Mouse (Mus musculus): ENCODE results near the gene Hist2h3b.
"Not testable (repeated sequence)": the region's sequence is repeated elsewhere in the genome, so short reads cannot be mapped to it uniquely, and the experiment has no call there.

Gene Hist2h3b

GRCm38 (mm10) chr3:96262979-96263550 is 5.4 kb upstream of the Hist2h3b start, which contains the start of gene Hist2h4:
TSS of gene Hist2h4 (minus strand) at chr3:96263311.
- DNase-seq (ENCODE audit: low spot score), result peak; percentile 98

DNA sequence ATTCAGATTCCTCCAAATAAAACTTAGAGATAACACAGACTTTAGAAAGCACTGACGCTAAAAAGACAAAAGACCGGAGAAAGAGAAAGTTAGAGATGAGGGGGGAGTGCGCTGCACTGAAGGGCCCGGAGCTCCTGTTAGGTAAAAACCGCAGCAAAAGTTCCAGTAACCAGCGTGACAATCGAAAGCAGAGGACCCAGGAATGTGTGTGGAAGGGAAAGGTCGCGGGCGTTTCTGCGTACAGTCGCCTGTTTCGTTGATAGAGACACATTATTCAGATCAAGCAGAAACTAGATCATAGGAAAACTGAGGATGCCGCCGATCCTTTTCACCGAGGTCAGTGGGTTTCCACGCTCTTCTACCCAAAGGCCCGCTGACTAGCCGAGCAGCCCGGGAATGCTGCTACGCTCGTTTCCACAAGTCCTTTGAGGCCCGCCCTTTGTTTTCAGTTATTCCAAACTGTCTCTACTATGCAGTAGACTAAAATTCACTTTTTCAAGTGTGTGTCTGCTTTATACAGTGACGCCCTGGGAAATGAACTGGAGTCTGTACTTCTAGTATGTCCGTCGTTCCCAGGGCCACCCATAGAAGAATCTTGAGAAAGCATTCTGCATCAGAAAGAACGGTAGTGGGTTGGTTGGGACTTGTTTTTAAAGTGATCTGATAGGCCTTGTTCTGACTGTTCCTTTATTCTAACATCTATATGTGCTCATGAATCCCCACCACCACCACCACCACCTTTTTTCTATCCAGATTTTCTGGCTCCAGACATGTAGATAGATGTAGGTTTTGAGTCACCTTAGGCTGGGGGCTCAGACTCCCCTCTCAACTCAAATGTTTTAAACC is 4.7 kb upstream of the Hist2h3b start:
- peak; percentile 59 for DNase-seq (ENCODE audit: low spot score)

GRCm38 (mm10) chr3:96264404-96264949 is 4.0 kb upstream of the Hist2h3b start:
- no peak for DNase-seq (ENCODE audit: low spot score)

- peak; percentile 42 for DNase-seq (ENCODE audit: low spot score)
These were observed 2.2 kb upstream of the Hist2h3b start for GRCm38 (mm10) chr3:96266132-96266710.

GRCm38 (mm10) chr3:96267541-96267940 is 913 bp upstream of the Hist2h3b start:
- no peak for DNase-seq (ENCODE audit: low spot score)

GRCm38 (mm10) chr3:96268776-96269378 is 423 bp downstream of the Hist2h3b start:
- not testable (repeated sequence) for DNase-seq (ENCODE audit: low spot score)

GRCm38 (mm10) chr3:96269511-96270474 is 1.3 kb downstream of the Hist2h3b start, which contains the start of gene Hist2h2bb:
TSS of gene Hist2h2bb (plus strand) at chr3:96269752.
- DNase-seq (ENCODE audit: low spot score), result peak; percentile 98

DNA sequence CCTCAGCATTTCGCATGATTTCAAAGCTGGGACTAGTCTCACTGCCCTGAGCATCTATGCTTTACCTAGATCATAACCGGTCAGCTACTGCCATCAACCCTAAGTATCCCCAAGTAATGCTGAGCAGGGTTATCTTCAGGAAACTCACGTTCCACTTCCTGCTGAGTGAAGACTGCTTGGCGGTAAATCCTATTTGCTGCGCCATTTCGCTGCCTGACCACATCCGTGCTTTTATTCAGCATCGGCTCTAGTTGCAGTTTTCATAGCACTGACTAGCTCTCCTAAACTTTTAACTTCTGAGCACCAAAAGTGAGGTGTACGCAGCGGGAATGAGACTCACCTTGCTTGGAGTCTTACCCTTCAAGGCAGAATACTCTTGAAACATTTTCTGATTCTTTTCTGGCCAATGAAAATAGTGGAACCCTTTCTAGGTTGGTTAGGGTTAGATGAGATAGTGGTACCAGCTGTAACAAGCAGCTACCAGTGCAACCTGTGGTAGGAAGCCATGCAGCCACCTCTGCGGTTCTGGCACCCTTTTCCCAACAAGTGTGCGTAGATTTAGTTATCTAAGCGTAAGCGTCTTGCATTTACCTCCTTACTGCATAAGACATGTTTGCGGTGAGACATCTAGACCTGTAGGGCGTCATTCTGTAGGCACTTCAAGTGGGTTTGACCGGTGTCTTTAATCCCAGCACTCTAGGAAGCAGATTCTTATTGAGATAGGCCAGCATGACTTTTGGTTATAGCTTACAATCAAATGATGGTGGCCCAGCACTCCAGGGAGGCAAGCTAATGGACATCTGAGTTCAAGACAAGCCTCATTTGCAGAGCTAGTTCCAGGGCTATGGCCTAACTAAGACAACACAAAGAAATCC is 5.4 kb downstream of the Hist2h3b start:
- DNase-seq (ENCODE audit: low spot score), result peak; percentile 72

DNA sequence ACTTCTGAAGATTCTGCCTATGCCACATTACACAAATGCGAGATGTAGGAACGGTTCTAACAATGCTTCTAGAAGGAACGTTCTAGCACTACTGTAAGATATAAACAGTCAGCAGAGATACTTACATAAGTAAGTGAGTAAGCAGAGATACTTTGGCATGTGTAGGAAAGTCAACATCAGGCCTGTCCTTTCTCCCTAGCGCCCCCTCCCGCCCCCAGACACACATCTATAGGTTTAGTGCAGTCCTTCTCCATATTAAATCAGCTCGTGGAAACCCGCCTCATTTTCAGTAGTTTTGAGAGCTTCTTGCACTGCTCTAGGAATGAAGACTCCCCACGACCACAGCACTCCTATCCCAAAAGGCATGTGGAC is 9.0 kb downstream of the Hist2h3b start:
- no peak for DNase-seq (ENCODE audit: low spot score)

DNA sequence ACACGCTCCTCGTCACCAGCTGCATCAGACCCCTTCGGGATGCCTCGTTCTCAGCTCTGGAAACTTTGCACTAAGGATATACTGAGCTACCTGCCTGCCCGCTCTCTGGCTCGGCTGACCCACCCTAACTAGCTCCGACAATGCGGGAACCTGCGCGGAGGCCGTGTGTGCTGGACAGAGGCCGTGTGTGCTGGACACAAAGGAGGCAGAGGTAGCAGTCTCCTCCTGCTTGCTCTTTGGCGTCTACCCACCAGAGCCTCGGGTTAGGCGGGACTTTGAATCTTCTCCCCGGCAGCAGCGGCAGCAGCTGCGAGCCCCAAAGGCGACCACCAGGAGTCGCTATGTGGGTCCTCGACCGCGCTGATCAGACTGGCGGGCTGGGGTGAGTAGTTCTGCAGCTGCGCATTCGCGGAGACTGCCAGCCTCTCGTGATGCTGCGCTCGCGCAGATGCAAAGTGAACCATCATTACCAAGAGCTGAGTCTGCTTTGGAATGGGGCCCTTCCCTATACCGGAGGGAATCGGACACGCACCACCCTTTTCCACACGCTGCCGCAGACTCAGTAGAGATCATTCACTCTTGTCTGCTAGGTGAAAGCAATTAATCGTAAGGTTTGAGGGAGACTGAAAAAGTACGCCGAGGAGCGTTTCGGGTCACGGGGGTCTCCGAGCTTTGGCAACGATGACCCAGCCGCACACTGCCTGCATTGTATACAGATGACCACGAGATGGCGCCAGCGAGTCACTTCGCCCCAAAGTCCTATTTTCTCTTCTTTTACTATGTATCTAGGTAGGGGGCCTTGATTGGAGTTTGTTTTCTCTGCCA is 9.6 kb downstream of the Hist2h3b start:
- peak; percentile 79 for DNase-seq (ENCODE audit: low spot score)

DNA sequence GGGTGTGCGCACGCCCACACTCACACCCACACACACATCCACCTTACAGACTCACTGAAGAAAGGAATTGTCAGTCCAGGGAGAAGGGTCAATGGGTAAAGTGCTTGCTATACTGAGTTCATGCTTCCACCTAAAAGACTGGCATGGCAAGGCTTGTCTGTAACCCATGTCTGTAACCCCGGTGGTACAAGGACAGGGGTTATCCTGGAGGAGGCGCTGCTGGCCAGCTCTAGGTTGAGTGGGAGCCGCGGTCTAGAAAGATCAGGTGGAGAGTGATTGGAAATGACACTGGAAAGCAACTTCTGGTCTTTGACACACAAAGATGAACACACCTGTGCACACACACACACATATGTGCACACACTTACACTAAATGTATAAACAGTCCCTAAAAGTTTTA is 12.2 kb downstream of the Hist2h3b start:
- DNase-seq (ENCODE audit: low spot score), result no peak

- DNase-seq (ENCODE audit: low spot score), result no peak
These were observed 16.0 kb downstream of the Hist2h3b start for GRCm38 (mm10) chr3:96284457-96284856.

DNA sequence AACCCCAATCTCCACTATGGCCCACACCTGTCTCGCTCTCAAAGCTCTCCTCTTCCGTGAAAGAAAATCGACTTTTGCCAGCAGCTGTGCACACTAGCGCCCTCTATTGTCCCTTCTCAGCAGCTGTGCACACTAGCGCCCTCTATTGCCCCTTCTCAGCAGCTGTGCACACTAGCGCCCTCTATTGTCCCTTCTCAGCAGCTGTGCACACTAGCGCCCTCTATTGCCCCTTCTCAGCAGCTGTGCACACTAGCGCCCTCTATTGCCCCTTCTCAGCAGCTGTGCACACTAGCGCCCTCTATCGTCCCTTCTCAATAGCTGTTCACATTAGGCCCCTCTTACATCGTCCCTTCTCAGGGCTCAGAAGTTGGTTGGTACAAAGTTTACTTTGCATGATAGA is 18.9 kb downstream of the Hist2h3b start:
- DNase-seq (ENCODE audit: low spot score), result not testable (repeated sequence)

- no peak for DNase-seq (ENCODE audit: low spot score)
These were observed 20.7 kb downstream of the Hist2h3b start for GRCm38 (mm10) chr3:96289201-96289600.

DNA sequence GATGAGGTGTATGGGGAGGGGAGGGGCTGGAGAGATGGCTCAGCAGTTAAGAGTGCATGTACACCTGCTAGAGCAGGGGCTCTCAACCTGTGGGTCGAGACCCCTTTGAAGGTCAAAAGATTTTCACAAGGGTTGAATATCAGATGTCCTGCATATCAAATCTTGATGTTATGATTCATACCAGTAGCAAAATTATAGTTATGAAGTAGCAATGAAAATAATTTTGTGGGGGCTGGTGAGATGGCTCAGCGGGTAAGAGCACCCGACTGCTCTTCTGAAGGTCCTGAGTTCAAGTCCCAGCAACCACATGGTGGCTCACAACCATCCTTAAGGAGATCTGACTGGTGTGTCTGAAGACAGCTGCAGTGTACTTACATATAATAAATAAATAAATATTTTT is 22.3 kb downstream of the Hist2h3b start:
- DNase-seq (ENCODE audit: low spot score), result not testable (repeated sequence)

GRCm38 (mm10) chr3:96292641-96293040 is 24.2 kb downstream of the Hist2h3b start:
- DNase-seq (ENCODE audit: low spot score), result no peak

GRCm38 (mm10) chr3:96293368-96293767 is 24.9 kb downstream of the Hist2h3b start:
- DNase-seq (ENCODE audit: low spot score), result no peak

GRCm38 (mm10) chr3:96293787-96294186 is 25.3 kb downstream of the Hist2h3b start, which contains the start of gene Fcgr1:
TSS of gene Fcgr1 (minus strand) at chr3:96293969.
- no peak for DNase-seq (ENCODE audit: low spot score)

DNA sequence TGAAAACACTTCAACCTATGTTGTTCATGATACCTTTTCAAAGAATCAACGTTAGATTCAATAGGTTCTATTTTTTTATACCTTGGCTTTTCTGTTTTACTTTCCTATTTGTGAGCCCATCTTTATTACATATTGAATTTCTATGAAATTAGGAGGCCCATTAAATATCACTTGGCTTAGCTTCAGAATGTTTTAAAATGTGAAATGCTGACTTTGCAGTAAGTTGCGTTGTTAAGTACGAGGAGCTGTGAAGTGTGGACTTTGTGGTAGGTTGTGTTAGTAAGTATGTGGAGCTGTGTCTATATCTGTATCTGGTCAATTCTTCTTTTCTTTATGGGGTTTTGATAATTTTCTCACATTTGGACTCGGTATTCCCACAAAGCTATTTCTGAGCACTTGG is 29.9 kb downstream of the Hist2h3b start:
- no peak for DNase-seq (ENCODE audit: low spot score)
